Mouse (Mus musculus) ES-E14 (cell line): Measurements from ENCODE around the gene Chp1. TPM values are rescaled to one million over a fixed set of nuclear protein-coding genes. Genes with fewer than 3 reads are reported as not detected.
A peak's percentile ranks its signal among the peaks of the same experiment; 100 is the strongest.

Source experiments
- DNase-seq: peaks from one replicate; pipeline ENCODE4 v3.0.0-alpha.2; 2013; ENCODE audit warnings: low read depth, low spot score
- H3K27ac ChIP-seq: 2 replicates; pipeline ENCODE4 v1.5.1; 2012; ENCODE audit warnings: low read depth, mild to moderate bottlenecking, low read length, moderate library complexity, mixed read lengths; ENCODE audit not compliant: poor library complexity, insufficient read depth, severe bottlenecking
- H3K36me3 ChIP-seq: 2 replicates; pipeline ENCODE4 v1.6.1; 2012; ENCODE audit warnings: mild to moderate bottlenecking, low read length, moderate library complexity, mixed read lengths; ENCODE audit not compliant: control insufficient read depth, poor library complexity, insufficient read depth, severe bottlenecking
- H3K4me1 ChIP-seq, 2 experiments: fragments of 150-350 bp in 1 of 2; sonication (generic) in 1 of 2; 2 replicates each; pipeline ENCODE4 v1.6.1; 2012; ENCODE audit warnings: low read length in 2 of 2, mild to moderate bottlenecking in 1 of 2, mixed read lengths in 1 of 2; ENCODE audit not compliant: control insufficient read depth in 2 of 2, insufficient read depth in 2 of 2, poor library complexity in 1 of 2
- H3K4me3 ChIP-seq, 2 experiments: fragments of 150-350 bp in 1 of 2; sonication (generic) in 1 of 2; 2 replicates each; pipeline ENCODE4 v1.5.1; 2012; ENCODE audit warnings: low read length in 2 of 2, low read depth in 1 of 2, mild to moderate bottlenecking in 1 of 2, mixed read lengths in 1 of 2; ENCODE audit not compliant: insufficient read depth in 1 of 2, poor library complexity in 1 of 2, severe bottlenecking in 1 of 2
- H3K9ac ChIP-seq: 2 replicates; pipeline ENCODE4 v1.6.1; 2012; ENCODE audit warnings: low read depth, mild to moderate bottlenecking, low read length, mixed read lengths; ENCODE audit not compliant: poor library complexity, insufficient read depth, severe bottlenecking
- H3K9me3 ChIP-seq: fragments of 150-350 bp; sonication (generic); 2 replicates; pipeline ENCODE4 v1.6.1; 2012; ENCODE audit warnings: low read depth, mild to moderate bottlenecking, low read length; ENCODE audit not compliant: control insufficient read depth, insufficient read depth
- CHD2 ChIP-seq: IDR thresholded peaks from 2 replicates; pipeline ENCODE4 v1.6.1; 2014; ENCODE audit warnings: mild to moderate bottlenecking, low read depth, low read length, inconsistent platforms
- HCFC1 ChIP-seq: IDR thresholded peaks from 2 replicates; pipeline ENCODE4 v1.6.1; 2012; ENCODE audit warnings: low read length, inconsistent platforms, borderline replicate concordance; ENCODE audit not compliant: insufficient read depth
- MAFK ChIP-seq: IDR thresholded peaks from 2 replicates; pipeline ENCODE4 v1.6.1; 2014; ENCODE audit warnings: mild to moderate bottlenecking, low read depth, low read length, inconsistent platforms; ENCODE audit not compliant: insufficient read depth
- ZC3H11A ChIP-seq: IDR thresholded peaks from 2 replicates; pipeline ENCODE4 v1.6.1; 2012; ENCODE audit warnings: low read depth, mild to moderate bottlenecking, inconsistent platforms, low read length, borderline replicate concordance
- ZNF384 ChIP-seq: IDR thresholded peaks from 2 replicates; pipeline ENCODE4 v1.6.1; 2012; ENCODE audit warnings: low read depth, low read length, inconsistent platforms
- in situ Hi-C, 2 experiments: fragments of 600-800 bp; cut with MboI; formaldehyde crosslinking; loops; one replicate each; pipeline ENCODE4 v1.15.1; 2025; ENCODE audit warnings: low sequenced_read_pairs in 2 of 2, inconsistent platforms in 1 of 2; ENCODE audit not compliant: unreplicated experiment in 2 of 2
- total RNA-seq: library from RNA; depleted of rRNA; stranded (reverse); fragments of 300-350 nt; gene quantifications from 2 replicates; pipeline ENCODE4 v1.2.3, GENCODE M21; 2012

Gene Chp1
- total RNA-seq, 1 experiment = 29.7 TPM

DNA sequence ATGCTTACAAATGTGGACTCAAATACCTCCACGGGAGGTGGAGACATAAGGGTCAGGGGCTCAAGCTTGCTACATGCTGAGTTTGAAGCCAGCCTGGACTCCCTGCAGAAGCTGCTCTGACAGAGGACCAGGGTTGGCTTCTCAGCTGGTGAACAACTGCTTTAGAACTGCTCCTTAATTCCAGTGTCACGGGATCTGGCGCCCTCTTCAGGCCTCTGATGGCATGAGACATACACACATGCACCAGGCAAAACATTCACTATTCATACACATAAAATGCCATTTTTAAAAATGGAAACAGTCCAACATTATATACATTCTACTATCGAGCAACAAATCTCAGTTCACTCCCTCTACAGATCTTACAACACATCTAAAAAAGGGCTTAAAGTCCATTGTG lies 39.9 kb downstream of the Chp1 start:
- in situ Hi-C loops = no loop called here
- TF ChIP-seq ZC3H11A (no peak), ZNF384 (no peak)
- peak; percentile 7 for DNase-seq
- no peak overlapping the region for H3K9ac ChIP-seq
- no peak overlapping the region for H3K4me3 ChIP-seq
- H3K9me3 ChIP-seq = peaks cover 21% of the 10 kb centered on the region
- H3K36me3 ChIP-seq = peaks cover 3% of the 10 kb centered on the region
- no peaks in the 10 kb centered on the region for H3K4me1 ChIP-seq
- no peak overlapping the region for H3K27ac ChIP-seq

DNA sequence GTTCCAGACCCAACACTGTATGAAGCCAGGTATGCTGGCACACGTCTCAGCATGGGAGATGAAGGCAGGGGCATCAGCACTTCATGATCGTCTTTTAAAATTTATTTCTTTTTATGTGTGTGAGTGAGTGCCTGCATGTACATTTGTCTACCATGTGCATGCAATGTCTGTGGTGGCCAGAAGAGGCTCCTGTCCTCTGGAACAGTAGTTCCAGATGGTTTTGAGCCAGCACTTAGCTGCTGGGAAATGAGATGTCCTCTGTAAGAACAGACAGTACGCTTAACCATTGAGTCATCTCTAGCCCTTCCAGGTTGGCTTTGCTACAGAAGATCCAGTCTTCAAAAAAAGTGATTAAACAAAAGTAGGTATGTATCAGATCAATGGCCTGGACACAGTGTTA lies 43.8 kb downstream of the Chp1 start:
- Histone ChIP-seq H3K4me3 (no peak overlapping the region), H3K36me3 (peaks cover 3% of the 10 kb centered on the region), H3K9ac (no peak overlapping the region), H3K4me1 (peaks cover 0 to 4% of the 10 kb centered on the region in 2 experiments; a peak in 1 of 4 replicates), H3K9me3 (peaks cover 21% of the 10 kb centered on the region), H3K27ac (no peak overlapping the region)
- in situ Hi-C loops = no loop called here
- no peak for TF ChIP-seq ZNF384
- TF ChIP-seq ZC3H11A = no peak
- no peak for TF ChIP-seq CHD2
- no peak for TF ChIP-seq HCFC1
- TF ChIP-seq MAFK = no peak
- DNase-seq = no peak

GRCm38 (mm10) chr2:119593765-119594112 lies 46.2 kb downstream of the Chp1 start:
- H3K9ac ChIP-seq = peak overlapping the region; percentile 32; the same call in 1 of the 2 replicates
- in situ Hi-C loops = no loop called here
- DNase-seq = no peak
- H3K27ac ChIP-seq = no peak overlapping the region; the same call in 1 of the 2 replicates
- H3K36me3 ChIP-seq = peaks cover 11% of the 10 kb centered on the region
- peaks cover 0 to 4% of the 10 kb centered on the region in 2 experiments; a peak in 1 of 4 replicates for H3K4me1 ChIP-seq
- peak overlapping the region; percentile 17 to 46; a peak in 3 of 4 replicates for H3K4me3 ChIP-seq
- TF ChIP-seq ZC3H11A (no peak), HCFC1 (no peak), MAFK (no peak), CHD2 (no peak), ZNF384 (no peak)
- H3K9me3 ChIP-seq = peaks cover 5% of the 10 kb centered on the region; the same call in 1 of the 2 replicates

DNA sequence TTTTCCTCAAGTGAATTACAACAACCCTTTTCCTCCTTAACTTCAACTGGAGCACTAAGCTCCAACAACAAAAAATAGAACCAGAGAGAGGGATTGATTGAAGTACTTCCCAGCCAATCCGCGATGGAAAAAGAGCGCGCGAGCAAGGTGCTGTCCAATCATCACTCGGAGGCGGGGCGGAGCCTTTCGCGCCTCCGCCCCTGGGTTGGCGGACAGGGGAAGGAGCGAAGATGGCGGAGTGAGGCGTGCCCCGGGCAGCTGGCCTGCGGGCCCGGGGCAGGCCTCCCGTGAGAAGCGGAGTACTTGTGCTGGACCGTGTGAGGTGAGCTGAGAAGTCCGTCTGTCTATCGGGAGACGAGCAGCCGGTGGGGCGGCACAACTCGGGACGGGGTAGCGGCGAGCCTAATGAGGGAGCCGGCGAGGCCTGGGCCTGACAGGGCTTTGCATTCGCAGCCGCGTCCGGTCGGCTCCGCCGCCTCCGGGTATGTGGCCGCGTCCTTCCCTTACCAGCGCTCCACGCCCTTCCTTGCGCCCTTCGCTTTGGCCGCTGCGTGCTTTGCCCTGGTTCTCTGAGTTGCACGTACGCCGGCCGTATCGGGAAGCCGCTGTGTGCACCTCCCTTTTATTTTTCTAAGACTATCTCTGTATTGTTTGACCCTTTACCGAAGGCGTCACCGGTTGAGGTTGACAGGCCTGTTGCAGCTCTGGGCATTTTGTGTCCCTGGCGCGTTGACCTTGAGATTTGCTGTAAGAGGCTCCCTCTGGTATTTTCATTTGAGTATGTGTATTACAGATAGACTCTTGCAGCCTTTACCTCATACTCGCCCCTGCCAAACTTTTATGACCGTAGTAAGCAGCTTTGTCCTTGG lies 46.9 kb downstream of the Chp1 start:
- peak; percentile 97 for DNase-seq
- in situ Hi-C loops = no loop called here
- TF ChIP-seq ZC3H11A (no peak), MAFK (no peak), CHD2 (peak; percentile 94), HCFC1 (0 out of 2 replicates have a peak, but pooled peaks have one; percentile 36), ZNF384 (peak; percentile 30; the same call in 1 of the 2 replicates)
- Histone ChIP-seq H3K4me3 (peak overlapping the region; percentile 86 to 91), H3K27ac (peak overlapping the region; percentile 37), H3K9ac (peak overlapping the region; percentile 80), H3K36me3 (peaks cover 11% of the 10 kb centered on the region), H3K9me3 (peaks cover 5% of the 10 kb centered on the region; the same call in 1 of the 2 replicates), H3K4me1 (peaks cover 0 to 4% of the 10 kb centered on the region in 2 experiments; a peak in 1 of 4 replicates)
